Mouse (Mus musculus): ENCODE results near the gene Gsn. TPM values are rescaled to one million over a fixed set of nuclear protein-coding genes. Genes with fewer than 3 reads are reported as not detected.

The Gsn gene
- total and polyA plus RNA-seq, 3 experiments, result 24.2 to 54.2 (median 42.9) TPM

DNA sequence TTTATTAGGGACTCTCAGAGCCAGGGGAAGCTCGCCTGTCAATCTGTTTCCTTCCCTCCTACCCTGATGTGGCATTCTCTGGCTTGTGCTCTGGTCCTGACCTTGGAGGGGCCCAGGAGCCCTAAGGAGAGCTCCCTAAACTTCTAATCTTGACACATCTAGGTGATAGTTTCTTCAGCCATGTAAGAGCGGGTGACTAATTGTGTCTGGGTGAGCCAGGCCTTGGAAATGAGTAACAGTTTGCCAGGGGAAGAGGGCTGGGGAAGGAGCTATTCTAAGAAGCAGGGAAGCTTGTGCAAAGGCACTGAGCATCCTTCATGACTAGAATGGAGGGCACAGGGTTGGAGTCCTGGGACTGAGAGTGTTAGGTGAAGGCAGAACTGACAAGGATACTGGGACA lies 1.7 kb downstream of the Gsn start:
- Histone ChIP-seq H3K36me3 (replicated peaks in 1 of 2; ENCODE audit: control insufficient read depth in 1 of 2, insufficient read depth in 1 of 2, low read length in 1 of 2) (no peaks in the 10 kb centered on the region), H3K4me1 (ENCODE audit: control insufficient read depth in 1 of 2, insufficient read depth in 2 of 2) (peaks cover 32 to 93% of the 10 kb centered on the region in 2 experiments), H3K4me2 (ENCODE audit: insufficient read depth, low read depth, poor library complexity, severe bottlenecking) (no peak overlapping the region; the same call in 1 of the 2 replicates), H3K79me2 (replicated peaks; ENCODE audit: control insufficient read depth, extremely low read depth, insufficient read depth, poor library complexity, severe bottlenecking) (no peaks in the 10 kb centered on the region), H3K4me3 (replicated peaks in 1 of 3; ENCODE audit: low read depth in 2 of 3, low read length in 2 of 3, poor library complexity in 1 of 3) (peak overlapping the region in 1 of 3 experiments; percentile 10), H3K9me3 (replicated peaks; ENCODE audit: low read length) (no peaks in the 10 kb centered on the region), H3K9ac (ENCODE audit: insufficient read depth, low read depth) (no peak overlapping the region), H3K27me3 (replicated peaks) (peaks cover 8% of the 10 kb centered on the region), H3K27ac (ENCODE audit: insufficient read depth, low read depth) (no peak overlapping the region)
- DNase-seq (ENCODE audit: extremely low read depth), result no peak
- TF ChIP-seq ETS1 (conservative IDR thresholded peaks at IDR 0.05; ENCODE audit: low read depth, low read length) (no peak), GABPA (IDR thresholded peaks at IDR 0.05; ENCODE audit: insufficient replicate concordance, low read depth, low read length) (no peak), ZNF384 (IDR thresholded peaks at IDR 0.05; ENCODE audit: low read depth, low read length) (no peak), CHD1 (IDR thresholded peaks at IDR 0.05; ENCODE audit: low read depth, low read length) (no peak), MAZ (IDR thresholded peaks at IDR 0.05; ENCODE audit: low read depth, low read length) (no peak), BHLHE40 (IDR thresholded peaks at IDR 0.05; ENCODE audit: low read depth, low read length) (no peak), USF2 (conservative IDR thresholded peaks at IDR 0.05; ENCODE audit: low read depth, low read length) (no peak), USF1 (IDR thresholded peaks at IDR 0.05; ENCODE audit: low read depth, low read length) (no peak), NELFE (IDR thresholded peaks at IDR 0.05; ENCODE audit: low read depth, low read length) (no peak), MEF2A (IDR thresholded peaks at IDR 0.05; ENCODE audit: borderline replicate concordance, low read depth, low read length) (no peak), MXI1 (IDR thresholded peaks at IDR 0.05; ENCODE audit: low read depth, low read length) (no peak), MAX (IDR thresholded peaks at IDR 0.05; ENCODE audit: low read length) (no peak), JUN (IDR thresholded peaks at IDR 0.05; ENCODE audit: insufficient read depth, low read depth, low read length) (no peak), SMC3 (IDR thresholded peaks at IDR 0.05; ENCODE audit: low read depth, low read length) (no peak)
- dilution Hi-C loops (cut with MboI; ENCODE audit: extremely low pct_ligation_motif_present, extremely low pct_unique_long_range_greater_than_20kb, low sequenced_read_pairs) (no loop called here), in situ Hi-C loops (cut with MboI; ENCODE audit: low pct_ligation_motif_present, low pct_unique_long_range_greater_than_20kb, low sequenced_read_pairs) (loop anchor here (5.0 kb wide), 1 partner anchor 46 kb away; no protein-coding TSS in a partner anchor)

DNA sequence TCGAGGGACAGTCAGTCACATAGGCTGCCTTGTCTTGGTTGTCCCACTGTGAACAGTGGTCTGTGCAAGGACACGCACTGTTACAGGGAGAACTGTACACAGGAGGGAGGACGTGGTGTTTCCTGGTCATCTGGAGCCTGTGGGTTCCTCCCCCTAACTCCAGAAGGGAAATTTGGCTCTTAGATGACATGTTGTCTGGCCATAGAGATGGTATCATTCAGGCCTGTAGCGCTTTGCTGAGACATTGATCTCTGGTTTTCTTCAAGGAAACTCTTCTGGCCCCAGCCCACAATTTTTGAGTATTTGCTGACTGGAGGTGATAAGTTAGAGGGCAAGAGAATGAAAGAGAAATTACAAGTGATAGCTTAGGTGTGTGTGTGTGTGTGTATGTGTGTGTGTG lies 2.4 kb downstream of the Gsn start:
- H3K79me2 ChIP-seq (replicated peaks; ENCODE audit: control insufficient read depth, extremely low read depth, insufficient read depth, poor library complexity, severe bottlenecking), result no peaks in the 10 kb centered on the region
- dilution Hi-C loops (cut with MboI; ENCODE audit: extremely low pct_ligation_motif_present, extremely low pct_unique_long_range_greater_than_20kb, low sequenced_read_pairs), result no loop called here
- H3K4me1 ChIP-seq (ENCODE audit: control insufficient read depth in 1 of 2, insufficient read depth in 2 of 2), result peaks cover 30 to 87% of the 10 kb centered on the region in 2 experiments
- no peaks in the 10 kb centered on the region for H3K9me3 ChIP-seq (replicated peaks; ENCODE audit: low read length)
- no peak overlapping the region for H3K4me2 ChIP-seq (ENCODE audit: insufficient read depth, low read depth, poor library complexity, severe bottlenecking)
- peaks cover 8% of the 10 kb centered on the region for H3K27me3 ChIP-seq (replicated peaks)
- no peaks in the 10 kb centered on the region for H3K36me3 ChIP-seq (replicated peaks in 1 of 2; ENCODE audit: control insufficient read depth in 1 of 2, insufficient read depth in 1 of 2, low read length in 1 of 2)
- in situ Hi-C loops (cut with MboI; ENCODE audit: low pct_ligation_motif_present, low pct_unique_long_range_greater_than_20kb, low sequenced_read_pairs), result loop anchor here (5.0 kb wide), 1 partner anchor 46 kb away; no protein-coding TSS in a partner anchor
- H3K4me3 ChIP-seq (replicated peaks in 1 of 3; ENCODE audit: low read depth in 2 of 3, low read length in 2 of 3, poor library complexity in 1 of 3), result no peak overlapping the region
- no peak for DNase-seq (ENCODE audit: extremely low read depth)
- no peak overlapping the region for H3K9ac ChIP-seq (ENCODE audit: insufficient read depth, low read depth)
- no peak for TF ChIP-seq KAT2A (IDR thresholded peaks at IDR 0.05; ENCODE audit: insufficient replicate concordance, low read length)
- no peak for TF ChIP-seq MEF2A (IDR thresholded peaks at IDR 0.05; ENCODE audit: borderline replicate concordance, low read depth, low read length)
- TF ChIP-seq USF2 (conservative IDR thresholded peaks at IDR 0.05; ENCODE audit: low read depth, low read length), result no peak
- TF ChIP-seq PAX5 (IDR thresholded peaks at IDR 0.05; ENCODE audit: low read length), result no peak
- no peak for TF ChIP-seq CHD1 (IDR thresholded peaks at IDR 0.05; ENCODE audit: low read depth, low read length)
- no peak for TF ChIP-seq ELF1 (IDR thresholded peaks at IDR 0.05; ENCODE audit: low read depth, low read length)
- no peak for TF ChIP-seq NRF1 (IDR thresholded peaks at IDR 0.05; ENCODE audit: low read depth, low read length)
- no peak for TF ChIP-seq EP300 (IDR thresholded peaks at IDR 0.05; ENCODE audit: low read length)
- TF ChIP-seq ZC3H11A (IDR thresholded peaks at IDR 0.05; ENCODE audit: low read depth, low read length), result no peak
- no peak for TF ChIP-seq ZKSCAN1 (IDR thresholded peaks at IDR 0.05; ENCODE audit: borderline replicate concordance, low read depth, low read length)
- no peak for TF ChIP-seq ZNF384 (IDR thresholded peaks at IDR 0.05; ENCODE audit: low read depth, low read length)
- no peak for TF ChIP-seq TCF12 (IDR thresholded peaks at IDR 0.05; ENCODE audit: low read depth, low read length)
- no peak for TF ChIP-seq BHLHE40 (IDR thresholded peaks at IDR 0.05; ENCODE audit: low read depth, low read length)
- no peak for TF ChIP-seq POLR2A (IDR thresholded peaks at IDR 0.05; ENCODE audit: low read depth, low read length)
- no peak for TF ChIP-seq MAZ (IDR thresholded peaks at IDR 0.05; ENCODE audit: low read depth, low read length)
- no peak for TF ChIP-seq MAFK (IDR thresholded peaks at IDR 0.05; ENCODE audit: insufficient replicate concordance, low read length)
- no peak for TF ChIP-seq NELFE (IDR thresholded peaks at IDR 0.05; ENCODE audit: low read depth, low read length)
- TF ChIP-seq RCOR1 (conservative IDR thresholded peaks at IDR 0.05; ENCODE audit: low read depth, low read length), result no peak
- no peak for TF ChIP-seq ETS1 (conservative IDR thresholded peaks at IDR 0.05; ENCODE audit: low read depth, low read length)
- no peak for TF ChIP-seq SMC3 (IDR thresholded peaks at IDR 0.05; ENCODE audit: low read depth, low read length)
- no peak overlapping the region for H3K27ac ChIP-seq (ENCODE audit: insufficient read depth, low read depth)
